Mouse (Mus musculus) lung, postnatal 0 days (tissue): Measurements from ENCODE around the gene Pik3r1.

Experiments used
- CTCF ChIP-seq: IDR thresholded peaks from 2 replicates; pipeline ENCODE4 v1.5.1; 2016; ENCODE audit warnings: antibody characterized with exemption, mild to moderate bottlenecking
- EP300 ChIP-seq: IDR thresholded peaks from 2 replicates; pipeline ENCODE4 v1.6.1; 2016; ENCODE audit warnings: antibody characterized with exemption, mild to moderate bottlenecking, control low read depth

- TF ChIP-seq CTCF (peak; percentile 57), EP300 (no peak)
Measured at GRCm38 (mm10) chr13:101768630-101768991, 594 bp upstream of the Pik3r1 start.
